Mouse (Mus musculus) hindbrain, embryonic 11.5 days (tissue): ENCODE measurements around the gene Pgam5. TPM values are rescaled to one million over a fixed set of nuclear protein-coding genes. Genes with fewer than 3 reads are reported as not detected.

Experiments
- ATAC-seq: fragments of 200-750 bp; cut with Nextera tagmentation; 2 replicates; pipeline ENCODE4 v1.8.0; 2017; ENCODE audit warnings: mild to moderate bottlenecking, moderate TSS enrichment, moderate library complexity; ENCODE audit not compliant: low FRiP score
- DNase-seq: peaks from one replicate; pipeline ENCODE4 v3.0.0-alpha.2; 2015; ENCODE audit warnings: low spot score
- H3K27ac ChIP-seq: fragments of 300-500 bp; sonication (generic); 2 replicates; pipeline ENCODE4 v1.5.1; 2014; ENCODE audit warnings: mild to moderate bottlenecking, low read depth, low read length
- H3K27me3 ChIP-seq: fragments of 300-500 bp; sonication (generic); 2 replicates; pipeline ENCODE4 v1.6.1; 2014; ENCODE audit warnings: mild to moderate bottlenecking, low read length, moderate library complexity, mixed read lengths; ENCODE audit not compliant: control insufficient read depth, insufficient read depth
- H3K36me3 ChIP-seq: fragments of 300-500 bp; sonication (generic); 2 replicates; pipeline ENCODE4 v1.6.1; 2014; ENCODE audit warnings: mild to moderate bottlenecking, low read length, moderate library complexity, mixed read lengths; ENCODE audit not compliant: control insufficient read depth, insufficient read depth
- H3K4me1 ChIP-seq: fragments of 300-500 bp; sonication (generic); replicated peaks from 2 replicates; pipeline ENCODE4 v1.6.1; 2014; ENCODE audit warnings: low read length, mixed read lengths; ENCODE audit not compliant: control insufficient read depth, insufficient read depth
- H3K4me2 ChIP-seq: fragments of 300-500 bp; sonication (generic); replicated peaks from 2 replicates; pipeline ENCODE4 v1.6.1; 2014; ENCODE audit warnings: mild to moderate bottlenecking, low read depth, low read length
- H3K4me3 ChIP-seq: fragments of 300-500 bp; sonication (generic); 2 replicates; pipeline ENCODE4 v1.5.1; 2014; ENCODE audit warnings: low read depth, low read length
- H3K9ac ChIP-seq: fragments of 300-500 bp; sonication (generic); 2 replicates; pipeline ENCODE4 v1.6.1; 2014; ENCODE audit warnings: low read depth, low read length
- H3K9me3 ChIP-seq: fragments of 300-500 bp; sonication (generic); 2 replicates; pipeline ENCODE4 v1.6.1; 2016; ENCODE audit warnings: low read length; ENCODE audit not compliant: control insufficient read depth
- WGBS: fragments of 180-500 bp; shearing (Covaris S2); extraction: QIAGEN DNeasy Blood & Tissue Kit; methylation state at CpG from one replicate; pipeline ENCODE4 v1.1.7; 2014; 5-methylcytosine and 5-hydroxymethylcytosine counted together
- polyA plus RNA-seq: library from polyadenylated mRNA; unstranded; fragments of >200 nt; fragmentation: Nextera tagmentation; extraction: Ambion mirVana; gene quantifications from 2 replicates; pipeline ENCODE4 v1.2.1, GENCODE M21; 2014

The Pgam5 gene
- 88.9 and 94.3 TPM in 2 replicates for polyA plus RNA-seq

DNA sequence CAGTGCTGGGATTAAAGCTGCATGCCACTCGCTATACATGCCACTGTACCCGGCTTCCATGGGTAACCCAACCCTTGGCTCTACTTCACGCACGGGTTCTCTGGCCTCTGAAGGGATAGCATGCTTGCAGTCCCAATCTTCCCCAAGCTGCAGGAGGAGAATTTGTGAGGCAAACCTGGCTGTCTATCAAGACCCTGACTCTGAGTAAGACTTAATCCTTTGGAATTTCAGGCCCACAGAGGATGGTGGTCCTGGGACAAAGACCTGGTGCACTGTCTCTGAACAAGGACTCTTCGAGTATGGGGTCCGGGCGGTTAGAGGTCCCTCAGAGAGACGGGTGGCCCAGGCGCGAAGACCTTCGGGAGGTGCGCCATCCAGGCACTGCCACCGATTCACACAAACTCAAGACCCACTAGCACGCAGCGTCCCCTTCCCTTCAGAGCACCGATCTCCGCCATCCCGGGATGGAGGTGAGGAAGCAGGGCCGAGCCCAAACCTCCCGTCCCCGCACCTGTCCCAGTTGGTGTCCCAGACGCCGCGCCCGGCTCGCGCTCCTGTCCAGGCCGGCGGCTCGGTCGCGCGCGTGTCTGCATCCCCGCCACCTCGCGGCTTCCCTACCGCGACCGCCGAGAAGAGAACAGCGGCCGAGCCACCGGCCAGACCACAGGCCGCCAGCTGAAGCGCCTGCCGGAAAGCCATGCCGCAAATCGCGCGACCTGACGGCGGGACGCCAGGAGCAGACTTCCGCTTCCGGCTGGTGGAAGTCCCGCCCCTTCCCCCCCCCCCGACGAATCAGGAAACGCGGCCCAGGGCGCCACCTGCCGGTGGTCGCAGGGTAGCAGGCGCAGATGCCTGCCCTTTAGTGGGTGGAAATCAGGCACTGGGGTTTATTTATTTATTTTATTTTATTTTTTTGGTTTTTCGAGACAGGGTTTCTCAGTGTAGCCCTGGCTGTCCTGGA is at the start of gene Pgam5:
Pgam5 (minus strand) TSS at position 773 of the 961 bp plus-strand sequence.
- H3K36me3 ChIP-seq, result peaks cover 12% of the 10 kb centered on the region; the same call in 1 of the 2 replicates
- H3K9me3 ChIP-seq, result no peaks in the 10 kb centered on the region
- DNase-seq, result peak; percentile 97
- ATAC-seq, result peak; percentile 92
- H3K27me3 ChIP-seq, result no peaks in the 10 kb centered on the region
- peak within 1 kb of the TSS; percentile 97 for H3K4me3 ChIP-seq
- H3K9ac ChIP-seq, result peak within 1 kb of the TSS; percentile 93
- WGBS, result under 1% methylated on average over 62 of the region's 66 CpGs
- H3K27ac ChIP-seq, result peak within 1 kb of the TSS; percentile 24; the same call in 1 of the 2 replicates
- peak within 1 kb of the TSS; percentile 93 for H3K4me2 ChIP-seq
- H3K4me1 ChIP-seq, result no peaks in the 10 kb centered on the region

DNA sequence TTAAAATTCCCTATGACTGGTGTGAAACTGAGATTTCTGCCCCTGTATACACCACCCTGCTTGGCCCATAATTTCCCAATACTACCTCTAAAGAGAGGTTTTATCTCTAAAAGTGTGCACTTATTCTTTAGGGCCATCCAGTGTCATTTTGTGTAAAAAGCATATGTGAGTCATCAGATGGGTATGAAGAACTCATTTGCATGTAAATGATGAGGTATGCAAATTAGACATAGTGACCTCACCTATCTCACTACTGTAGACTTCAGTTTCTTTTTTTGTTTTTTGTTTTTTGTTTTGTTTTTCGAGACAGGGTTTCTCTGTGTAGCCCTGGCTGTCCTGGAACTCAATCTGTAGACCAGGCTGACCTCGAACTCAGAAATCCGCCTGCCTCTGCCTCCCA is 43.4 kb upstream of the Pgam5 start:
- Histone ChIP-seq H3K4me1 (no peaks in the 10 kb centered on the region), H3K27ac (no peak overlapping the region), H3K36me3 (peaks cover 7% of the 10 kb centered on the region; the same call in 1 of the 2 replicates), H3K4me3 (no peak overlapping the region), H3K9me3 (no peaks in the 10 kb centered on the region), H3K27me3 (no peaks in the 10 kb centered on the region), H3K9ac (no peak overlapping the region), H3K4me2 (no peak overlapping the region)
- no peak for DNase-seq
- no peak for ATAC-seq
- 94% methylated on average over 3 of the region's 3 CpGs for WGBS

DNA sequence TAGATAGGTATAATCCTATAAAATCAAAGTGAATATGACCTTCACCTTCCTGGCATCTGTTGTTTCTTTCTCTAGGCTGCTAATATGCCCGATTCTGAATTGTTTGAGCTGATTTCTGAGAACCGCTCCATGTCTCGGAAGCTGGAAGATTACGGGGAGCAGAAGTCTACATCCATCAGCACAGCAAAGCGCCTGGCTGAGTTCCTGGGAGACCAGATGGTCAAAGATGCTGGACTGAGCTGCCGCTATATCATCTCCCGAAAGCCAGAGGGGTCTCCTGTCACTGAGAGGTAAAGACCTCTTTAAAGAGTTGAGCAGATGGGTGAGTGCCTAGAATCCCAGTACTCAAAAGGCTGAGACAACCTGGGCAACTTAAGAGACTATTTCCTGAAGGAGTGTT is 39.1 kb upstream of the Pgam5 start:
- no peak overlapping the region for H3K4me2 ChIP-seq
- H3K27ac ChIP-seq, result no peak overlapping the region
- WGBS, result 95% methylated on average over 7 of the region's 7 CpGs
- no peaks in the 10 kb centered on the region for H3K9me3 ChIP-seq
- H3K27me3 ChIP-seq, result no peaks in the 10 kb centered on the region
- ATAC-seq, result no peak
- no peaks in the 10 kb centered on the region for H3K4me1 ChIP-seq
- H3K4me3 ChIP-seq, result no peak overlapping the region
- H3K9ac ChIP-seq, result no peak overlapping the region
- H3K36me3 ChIP-seq, result peaks cover 9% of the 10 kb centered on the region; the same call in 1 of the 2 replicates
- no peak for DNase-seq

DNA sequence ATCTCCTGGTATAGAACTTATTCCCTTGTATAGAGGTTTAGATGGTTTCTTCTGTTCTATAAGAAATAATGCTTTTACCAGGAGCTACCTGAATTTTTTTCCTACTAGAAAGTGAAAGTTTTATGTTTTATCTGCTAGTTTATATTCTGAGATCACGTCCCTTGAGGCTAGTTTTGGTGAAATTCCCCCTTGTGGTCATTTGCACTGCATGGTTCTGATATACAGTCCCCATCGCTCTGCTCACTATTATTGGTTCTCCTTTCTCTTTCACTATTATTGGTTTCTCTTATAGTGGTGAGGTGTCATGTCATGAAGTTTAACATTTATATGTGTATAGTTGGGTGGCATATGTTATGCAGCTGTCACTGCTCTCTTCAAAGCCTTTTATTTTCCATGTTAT is 30.9 kb upstream of the Pgam5 start:
- no peaks in the 10 kb centered on the region for H3K4me1 ChIP-seq
- H3K9me3 ChIP-seq, result no peaks in the 10 kb centered on the region
- H3K9ac ChIP-seq, result no peak overlapping the region
- H3K27me3 ChIP-seq, result no peaks in the 10 kb centered on the region
- WGBS, result 97% methylated on average over 2 of the region's 2 CpGs
- no peak overlapping the region for H3K27ac ChIP-seq
- no peak for ATAC-seq
- no peak for DNase-seq
- no peak overlapping the region for H3K4me3 ChIP-seq
- no peak overlapping the region for H3K4me2 ChIP-seq
- peaks cover 7% of the 10 kb centered on the region; the same call in 1 of the 2 replicates for H3K36me3 ChIP-seq

DNA sequence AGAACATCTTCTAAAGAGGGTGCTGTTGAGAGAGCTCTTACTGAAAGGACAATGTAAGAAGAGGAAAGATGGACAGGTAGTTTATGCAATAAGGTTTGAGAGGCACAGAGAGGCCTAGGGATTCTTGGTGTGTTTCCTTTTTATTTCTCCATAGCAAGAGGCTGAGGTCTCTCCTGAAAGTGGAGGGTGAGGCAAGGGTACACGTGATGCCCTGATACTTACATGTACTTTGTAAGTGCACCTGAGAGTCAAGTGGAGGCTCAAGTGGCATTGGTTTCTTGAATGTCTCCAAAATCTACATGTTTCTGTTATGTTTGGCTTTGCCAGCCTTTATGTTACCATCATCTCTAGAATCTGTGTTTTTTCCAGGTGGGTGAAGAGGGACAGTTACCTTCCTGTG is 26.9 kb upstream of the Pgam5 start:
- Histone ChIP-seq H3K9me3 (no peaks in the 10 kb centered on the region), H3K4me2 (no peak overlapping the region), H3K27me3 (no peaks in the 10 kb centered on the region), H3K27ac (no peak overlapping the region), H3K4me3 (no peak overlapping the region), H3K4me1 (no peaks in the 10 kb centered on the region), H3K9ac (no peak overlapping the region), H3K36me3 (0 out of 2 replicates have a peak, but pooled peaks cover 3% of the 10 kb centered on the region)
- no peak for ATAC-seq
- 96% methylated on average over 1 of the region's 1 CpGs for WGBS
- no peak for DNase-seq

DNA sequence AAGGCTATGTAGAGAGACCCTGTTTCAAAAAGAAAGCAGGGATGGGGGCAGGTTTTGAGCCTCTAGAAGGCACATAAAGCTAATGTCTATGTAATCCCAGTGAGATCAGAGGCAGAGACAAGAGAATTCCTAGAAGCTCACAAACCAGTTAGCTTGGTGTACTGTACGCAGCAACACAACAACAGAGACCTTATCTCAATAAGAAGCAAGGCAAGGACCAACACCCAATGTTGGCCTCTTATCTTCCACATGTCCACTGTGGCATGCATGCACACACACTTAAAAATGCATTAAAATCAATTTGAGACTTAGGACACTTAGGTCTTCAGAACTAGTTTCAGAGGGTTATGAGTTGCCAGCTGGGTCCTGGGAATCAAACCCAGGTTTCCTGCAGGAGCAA is 21.9 kb upstream of the Pgam5 start:
- no peak overlapping the region for H3K9ac ChIP-seq
- no peak for DNase-seq
- 0 out of 2 replicates have a peak, but pooled peaks cover 8% of the 10 kb centered on the region for H3K36me3 ChIP-seq
- H3K27ac ChIP-seq, result no peak overlapping the region
- 94% methylated on average over 1 of the region's 1 CpGs for WGBS
- H3K9me3 ChIP-seq, result no peaks in the 10 kb centered on the region
- H3K27me3 ChIP-seq, result no peaks in the 10 kb centered on the region
- H3K4me2 ChIP-seq, result no peak overlapping the region
- H3K4me3 ChIP-seq, result no peak overlapping the region
- ATAC-seq, result no peak
- no peaks in the 10 kb centered on the region for H3K4me1 ChIP-seq

DNA sequence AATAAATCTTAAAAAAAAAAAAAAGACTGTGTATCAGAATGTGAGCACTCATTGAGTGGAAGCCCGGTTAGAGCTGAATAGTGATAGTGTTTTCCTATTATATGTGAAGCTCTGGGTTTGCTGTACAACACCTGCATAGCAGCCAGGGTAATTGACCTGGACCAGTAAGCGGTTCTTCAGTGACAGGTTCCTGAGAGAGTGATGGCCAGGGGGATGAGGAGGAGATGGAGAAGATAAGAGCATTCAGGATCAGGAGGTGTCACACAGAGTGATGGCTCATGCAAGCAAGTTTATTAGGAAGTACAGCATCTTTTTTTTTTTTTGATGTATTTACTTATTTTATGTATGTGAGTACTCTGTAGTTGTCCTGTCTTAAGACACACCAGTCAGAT is 17.4 kb upstream of the Pgam5 start:
- Histone ChIP-seq H3K27me3 (peaks cover 7% of the 10 kb centered on the region), H3K9ac (no peak overlapping the region), H3K27ac (no peak overlapping the region), H3K9me3 (no peaks in the 10 kb centered on the region), H3K36me3 (0 out of 2 replicates have a peak, but pooled peaks cover 5% of the 10 kb centered on the region), H3K4me1 (no peaks in the 10 kb centered on the region), H3K4me2 (0 out of 2 replicates have a peak overlapping the region, but pooled peaks have one; percentile 23), H3K4me3 (peak overlapping the region; percentile 68)
- no peak for DNase-seq
- 85% methylated on average over 2 of the region's 2 CpGs for WGBS
- ATAC-seq, result no peak

DNA sequence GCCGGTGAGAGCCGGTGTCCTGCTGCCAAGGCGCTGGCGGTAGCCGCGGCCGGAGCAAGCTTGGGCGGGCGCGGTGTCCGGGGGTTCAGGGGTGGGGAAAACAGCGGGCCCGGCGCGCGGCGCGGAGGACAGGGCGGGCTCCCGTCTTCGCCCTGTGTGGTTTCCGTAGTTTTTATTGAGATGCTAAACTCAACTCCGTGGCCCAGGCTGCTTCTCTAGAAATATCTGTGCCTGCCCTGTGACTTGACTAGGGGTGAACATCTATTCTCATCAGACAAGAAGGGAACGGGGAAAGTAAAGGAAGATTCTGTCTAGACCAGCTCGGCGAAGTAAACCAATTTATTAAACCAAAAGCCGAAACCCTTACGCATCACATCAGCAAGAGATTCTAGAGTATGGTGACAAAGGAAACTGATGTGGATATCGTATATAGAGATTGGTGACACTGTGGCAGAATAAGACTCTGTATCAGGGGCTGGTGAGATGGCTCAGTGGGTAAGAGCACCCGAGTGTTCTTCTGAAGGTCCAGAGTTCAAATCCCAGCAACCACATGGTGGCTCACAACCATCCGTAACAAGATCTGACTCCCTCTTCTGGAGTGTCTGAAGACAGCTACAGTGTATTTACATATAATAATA is 16.9 kb upstream of the Pgam5 start:
- Histone ChIP-seq H3K36me3 (0 out of 2 replicates have a peak, but pooled peaks cover 4% of the 10 kb centered on the region), H3K4me1 (no peaks in the 10 kb centered on the region), H3K27me3 (peaks cover 7% of the 10 kb centered on the region), H3K9me3 (no peaks in the 10 kb centered on the region), H3K4me3 (peak overlapping the region; percentile 68), H3K9ac (peak overlapping the region; percentile 79), H3K4me2 (peak overlapping the region; percentile 95), H3K27ac (no peak overlapping the region)
- 4% methylated on average over 30 of the region's 31 CpGs for WGBS
- no peak for DNase-seq
- peak; percentile 84; the same call in 1 of the 2 replicates for ATAC-seq
